Mouse (Mus musculus) E14TG2a.4 (cell line): ENCODE measurements at regions not wholly inside any gene's neighbourhood (a gene's known extent, or its start where the extent isn't known, plus 50 kb on each side); places are given as distances from the start of the nearest gene placed in this dataset.

Experiments
- CTCF ChIP-seq: conservative IDR thresholded peaks from 2 replicates; pipeline ENCODE4 v1.5.1; 2014; ENCODE audit warnings: low read length
- NANOG ChIP-seq: IDR thresholded peaks from 2 replicates; pipeline ENCODE4 v1.6.1; 2014; ENCODE audit warnings: borderline replicate concordance, low read length, mixed read lengths
- POU5F1 ChIP-seq: IDR thresholded peaks from 2 replicates; pipeline ENCODE4 v1.6.1; 2014; ENCODE audit warnings: low read length, borderline replicate concordance

DNA sequence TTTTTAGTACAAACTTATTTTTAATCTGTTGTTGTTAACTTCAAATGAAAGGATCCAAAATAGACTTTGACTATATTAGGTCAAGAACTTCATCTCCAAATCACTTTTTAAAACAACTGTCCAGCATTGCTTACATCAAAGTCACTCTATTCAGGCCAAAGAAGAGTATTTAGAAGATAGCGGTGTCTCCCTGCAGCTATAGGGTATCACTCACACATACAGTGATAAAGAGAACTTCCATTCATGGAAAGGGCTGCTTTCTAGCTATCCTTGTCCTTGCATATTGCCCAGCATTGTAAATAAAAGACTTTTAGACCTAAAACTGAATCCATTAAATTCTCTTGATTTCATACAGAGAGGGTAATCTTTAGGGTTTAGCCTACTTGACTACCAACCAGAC lies 82.1 kb upstream of the Lsm6 start:
- TF ChIP-seq CTCF (no peak), POU5F1 (no peak), NANOG (no peak)
